Mouse (Mus musculus): ENCODE results near the gene Cybc1.

Cybc1 gene

GRCm38 (mm10) chr11:121204161-121205006 lies 24.7 kb downstream of the Cybc1 start, which contains the start of the genes Hexdc and Ogfod3:
Gene Hexdc (plus strand): TSS chr11:121204433.
Gene Ogfod3 (minus strand): TSS chr11:121204711.
- DNase-seq = peak; percentile 96 to 97

- no peak for DNase-seq
Measured at GRCm38 (mm10) chr11:121203859-121204160, 25.3 kb downstream of the Cybc1 start.

- no peak for DNase-seq
Measured at GRCm38 (mm10) chr11:121201436-121202198, 27.5 kb downstream of the Cybc1 start.

- DNase-seq = no peak
Measured at GRCm38 (mm10) chr11:121200781-121201180, 28.3 kb downstream of the Cybc1 start.

GRCm38 (mm10) chr11:121199851-121200250 lies 29.3 kb downstream of the Cybc1 start:
- no peak for DNase-seq

GRCm38 (mm10) chr11:121198622-121199021 lies 30.5 kb downstream of the Cybc1 start:
- no peak for DNase-seq

- DNase-seq = no peak
Measured at GRCm38 (mm10) chr11:121193415-121193814, 35.7 kb downstream of the Cybc1 start.

- DNase-seq = no peak
Measured at GRCm38 (mm10) chr11:121192742-121193141, 36.4 kb downstream of the Cybc1 start.

- no peak for DNase-seq
Measured at GRCm38 (mm10) chr11:121189681-121190080, 39.4 kb downstream of the Cybc1 start.

- peak; percentile 31 to 40 for DNase-seq
Measured at GRCm38 (mm10) chr11:121176285-121177270, 52.5 kb downstream of the Cybc1 start.

- DNase-seq = no peak
Measured at GRCm38 (mm10) chr11:121174234-121174633, 54.9 kb downstream of the Cybc1 start.

GRCm38 (mm10) chr11:121173203-121173602 lies 55.9 kb downstream of the Cybc1 start:
- DNase-seq = no peak

Data from thymus, postnatal 36 days (tissue).